Mouse (Mus musculus) CD4-positive, CD25-positive, alpha-beta regulatory T cell, adult 2 months (primary cell): ENCODE measurements at regions not wholly inside any gene's neighbourhood (a gene's known extent, or its start where the extent isn't known, plus 50 kb on each side); places are given as distances from the start of the nearest gene placed in this dataset.

Experiments used
- DNase-seq: peaks from one replicate; pipeline ENCODE4 v3.0.0-alpha.2; 2012; ENCODE audit warnings: low read depth, low spot score

DNA sequence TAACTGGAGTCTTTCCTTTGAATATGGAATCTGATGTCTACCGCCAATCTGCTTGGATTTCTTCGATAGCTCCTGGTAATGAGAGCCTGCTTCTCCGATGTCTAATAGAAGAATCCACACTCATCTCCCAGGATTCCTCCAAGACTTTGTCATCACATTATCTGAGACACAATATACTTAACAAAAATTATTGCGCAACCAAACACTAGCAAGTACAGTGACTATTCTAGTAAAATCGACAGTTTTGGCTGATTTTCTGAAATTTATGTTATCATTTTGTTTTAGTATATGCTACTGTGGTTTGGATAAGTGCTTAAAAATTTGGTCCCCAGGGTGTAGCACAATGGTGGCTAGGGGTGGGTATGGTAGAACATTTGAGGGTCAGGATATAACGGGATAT lies 266.5 kb downstream of the Gm5447 start:
- DNase-seq = no peak

- no peak for DNase-seq
Observed at GRCm38 (mm10) chr13:31248996-31249395, 275.0 kb downstream of the Gm5447 start.

- DNase-seq = no peak
Observed at GRCm38 (mm10) chr13:31249525-31249924, 275.5 kb downstream of the Gm5447 start.

GRCm38 (mm10) chr13:31254016-31254415 lies 280.0 kb downstream of the Gm5447 start:
- DNase-seq = no peak

DNA sequence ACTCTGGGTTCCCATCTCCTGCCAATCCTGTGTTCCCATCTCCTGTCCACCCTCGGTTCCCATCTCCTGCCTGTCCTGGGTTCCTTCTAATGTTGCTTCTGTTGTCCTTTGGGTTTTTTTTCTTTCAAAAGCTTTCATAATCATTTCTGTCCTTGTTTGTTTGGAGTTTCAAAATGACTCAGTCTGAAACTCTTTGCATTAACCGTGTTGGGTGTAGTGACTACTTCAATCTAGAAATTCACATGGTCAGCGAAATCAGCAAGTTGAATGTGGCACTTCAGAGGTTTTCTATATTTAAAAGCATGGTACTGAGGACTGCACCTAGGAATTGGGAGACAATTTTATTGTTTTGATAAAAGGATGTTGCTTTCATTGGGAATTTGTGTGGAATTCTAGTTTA lies 280.7 kb downstream of the Gm5447 start:
- no peak for DNase-seq

GRCm38 (mm10) chr13:31255506-31255905 lies 281.5 kb downstream of the Gm5447 start:
- no peak for DNase-seq

- DNase-seq = no peak
Observed at GRCm38 (mm10) chr13:31267865-31268264, 288.1 kb upstream of the Foxq1 start.

DNA sequence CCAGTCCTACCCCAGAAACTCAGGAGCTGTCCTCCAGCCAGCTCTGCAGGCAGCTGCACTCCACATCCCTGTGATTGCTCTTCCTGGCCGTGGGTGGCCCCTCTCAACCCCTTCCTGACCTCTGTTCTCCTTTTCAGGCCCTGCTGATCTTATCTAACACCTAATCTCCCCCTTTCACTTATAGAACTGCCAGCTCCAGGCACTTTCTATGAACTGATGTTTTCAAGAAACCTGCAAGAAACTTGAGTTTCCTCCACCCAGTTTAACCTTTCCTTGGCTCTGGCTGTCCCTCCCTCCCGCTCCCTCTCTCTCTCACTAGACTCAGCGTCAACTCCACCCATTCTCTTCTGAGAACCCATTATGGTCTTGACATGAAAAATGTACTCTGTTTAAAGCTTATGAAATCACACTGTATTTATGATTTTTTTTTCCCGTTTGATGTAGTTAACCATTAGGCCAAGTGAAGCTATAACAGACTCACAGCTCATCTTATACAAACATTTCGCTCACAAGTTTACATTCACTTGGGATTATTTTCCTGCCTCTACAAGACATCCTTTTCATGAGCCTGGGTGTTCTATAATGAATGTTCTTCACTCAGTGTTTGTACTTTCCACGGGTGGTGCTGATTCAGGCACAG lies 279.8 kb upstream of the Foxq1 start:
- no peak for DNase-seq

GRCm38 (mm10) chr13:31290630-31291029 lies 265.3 kb upstream of the Foxq1 start:
- DNase-seq = no peak

DNA sequence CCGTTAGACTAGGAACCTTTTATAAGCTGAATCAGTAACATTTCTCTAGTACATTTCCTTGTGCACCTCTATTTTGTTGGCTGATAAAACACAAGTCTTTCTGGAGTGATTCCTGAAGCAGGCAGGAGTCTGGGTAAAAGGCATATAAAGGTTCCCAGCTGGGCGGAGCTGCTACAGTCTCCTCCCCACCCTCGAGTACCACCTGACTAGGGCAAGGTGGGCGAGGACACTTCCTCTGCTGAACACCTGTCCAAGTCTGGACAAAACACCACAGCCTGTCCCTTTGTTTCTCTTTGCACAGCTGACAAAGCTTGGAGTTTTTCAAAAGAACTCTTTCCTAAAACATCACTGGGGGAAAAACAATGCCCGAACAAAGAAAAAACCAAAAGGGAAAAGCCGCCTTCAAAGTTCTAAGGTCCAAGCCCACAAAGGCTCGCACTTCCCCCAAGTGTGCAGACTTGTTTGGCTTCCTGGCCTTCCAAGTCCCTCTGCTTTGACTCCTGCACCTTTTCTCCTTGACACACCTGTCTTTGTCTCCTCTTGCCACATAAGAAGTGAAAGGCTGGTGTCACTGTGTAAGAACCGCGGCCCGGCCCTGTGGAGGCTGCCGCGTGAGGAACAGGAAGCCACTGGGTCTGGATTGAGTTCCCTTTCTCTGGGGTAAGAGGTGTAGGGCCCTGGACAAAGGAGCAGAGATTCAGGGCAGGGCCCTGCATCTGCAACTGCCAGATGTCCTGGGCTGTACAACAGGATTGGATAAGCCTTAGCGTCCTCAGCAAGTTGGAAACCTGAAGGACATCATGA lies 263.1 kb upstream of the Foxq1 start:
- no peak for DNase-seq

DNA sequence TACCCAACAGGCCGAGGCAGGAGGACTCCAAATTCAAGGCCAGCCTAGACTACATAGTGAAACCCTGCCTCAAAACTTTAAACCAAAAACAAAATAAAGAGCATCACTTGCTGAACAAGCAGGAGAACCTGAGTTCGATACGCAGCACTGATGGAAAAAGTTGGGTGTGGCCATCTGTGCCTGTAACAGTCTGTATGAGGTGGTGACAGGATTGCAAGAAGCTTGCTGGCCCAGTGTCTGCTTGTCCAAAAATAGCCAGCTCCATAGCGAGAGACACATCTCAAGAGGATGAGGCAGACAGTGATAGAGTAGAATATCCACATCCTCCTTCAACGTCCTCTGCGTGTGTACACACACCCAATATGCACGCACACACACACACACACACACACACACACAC lies 261.9 kb upstream of the Foxq1 start:
- DNase-seq = no peak

GRCm38 (mm10) chr13:31303194-31303593 lies 252.7 kb upstream of the Foxq1 start:
- DNase-seq = no peak

DNA sequence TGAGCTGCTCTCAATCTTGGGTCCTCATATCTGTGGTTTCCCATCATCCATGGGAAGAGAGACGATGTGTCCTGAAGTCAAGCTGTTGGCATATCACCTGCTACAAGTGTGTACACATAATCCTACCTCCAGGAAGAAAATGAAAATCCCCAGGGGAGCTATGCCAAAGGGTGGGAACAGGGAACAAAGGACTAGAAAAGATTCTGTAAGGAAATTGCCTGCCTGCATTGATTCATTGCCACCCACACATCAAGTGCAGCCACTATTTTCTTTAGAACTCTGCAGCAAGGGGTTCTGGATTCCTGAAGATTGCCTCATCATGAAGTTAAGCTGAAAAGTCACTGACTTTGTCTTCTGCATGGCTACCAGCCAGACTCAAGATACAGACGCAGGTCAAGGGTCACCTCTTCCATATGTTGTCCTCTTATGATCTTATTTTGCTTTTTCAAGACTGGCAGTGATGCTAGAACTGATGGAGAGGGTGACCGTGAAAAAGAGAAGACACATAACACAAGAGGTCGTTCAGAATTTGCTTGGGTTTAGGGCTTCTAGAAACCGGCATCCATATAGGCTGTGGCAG lies 251.6 kb upstream of the Foxq1 start:
- no peak for DNase-seq

DNA sequence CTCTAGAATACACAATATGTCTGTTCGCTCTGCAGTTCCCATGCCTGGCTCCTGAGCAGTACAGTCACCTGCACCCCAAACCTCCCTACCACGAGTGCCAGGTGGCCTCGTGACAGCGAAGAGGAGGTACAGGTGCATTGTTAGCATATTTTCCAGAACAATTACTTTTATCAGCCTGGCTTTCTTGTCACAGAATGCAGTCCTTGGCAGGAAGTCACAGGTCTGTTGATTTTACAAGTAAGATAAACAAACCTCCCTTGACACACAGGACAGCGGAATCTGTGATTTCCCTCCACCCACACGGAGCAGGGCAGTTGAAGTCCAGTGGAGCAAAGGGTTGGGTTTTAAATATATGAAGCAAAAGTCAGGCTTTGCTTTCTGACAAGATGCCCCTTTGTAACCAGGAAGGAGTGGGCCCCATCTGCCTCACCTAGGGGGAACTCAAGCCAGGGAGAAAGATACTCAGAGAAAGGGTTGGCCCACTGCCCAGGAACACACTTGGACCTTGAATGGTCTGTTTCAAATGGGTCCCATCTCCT lies 246.8 kb upstream of the Foxq1 start:
- DNase-seq = no peak

DNA sequence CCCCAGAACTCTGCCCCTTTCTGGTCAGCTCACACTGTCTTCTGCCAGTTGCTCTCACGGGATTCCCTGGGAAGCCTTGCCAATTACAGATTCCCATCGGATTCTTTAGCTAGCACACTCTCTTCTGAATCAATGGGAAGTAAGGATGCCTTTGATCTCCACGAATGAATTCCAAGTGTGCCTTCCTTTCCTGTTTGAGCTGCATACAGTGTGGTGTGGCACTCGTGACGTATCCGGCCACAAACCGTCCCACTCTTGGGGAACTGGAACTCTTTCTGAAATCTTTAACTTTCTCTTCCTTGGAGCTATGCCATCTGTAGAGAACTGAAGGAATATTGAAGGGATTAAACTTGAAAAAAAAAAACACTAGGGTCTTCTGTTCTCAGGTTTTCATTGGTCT lies 243.2 kb upstream of the Foxq1 start:
- no peak for DNase-seq

- no peak for DNase-seq
Observed at GRCm38 (mm10) chr13:31313821-31314220, 242.1 kb upstream of the Foxq1 start.

GRCm38 (mm10) chr13:31317066-31317465 lies 238.9 kb upstream of the Foxq1 start:
- DNase-seq = no peak

DNA sequence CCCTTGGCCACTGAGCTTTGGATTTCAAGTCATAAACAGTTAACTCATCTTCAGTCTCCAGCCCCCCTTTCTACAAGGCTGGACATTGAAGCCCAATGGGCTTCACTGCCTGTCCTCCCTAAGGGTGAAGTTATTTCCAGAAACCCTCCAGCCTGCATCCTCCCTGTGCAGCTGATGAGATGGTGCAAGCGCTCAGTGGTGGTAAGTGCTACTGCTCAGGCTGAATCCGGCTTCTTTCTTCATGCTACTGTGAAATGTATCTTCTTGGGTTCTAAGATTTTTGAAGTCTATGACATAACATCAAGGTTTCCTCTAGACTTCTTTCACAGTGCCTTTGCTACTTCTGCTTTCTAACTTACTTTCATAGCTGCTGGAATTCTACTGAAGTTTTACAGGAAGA lies 237.9 kb upstream of the Foxq1 start:
- no peak for DNase-seq

DNA sequence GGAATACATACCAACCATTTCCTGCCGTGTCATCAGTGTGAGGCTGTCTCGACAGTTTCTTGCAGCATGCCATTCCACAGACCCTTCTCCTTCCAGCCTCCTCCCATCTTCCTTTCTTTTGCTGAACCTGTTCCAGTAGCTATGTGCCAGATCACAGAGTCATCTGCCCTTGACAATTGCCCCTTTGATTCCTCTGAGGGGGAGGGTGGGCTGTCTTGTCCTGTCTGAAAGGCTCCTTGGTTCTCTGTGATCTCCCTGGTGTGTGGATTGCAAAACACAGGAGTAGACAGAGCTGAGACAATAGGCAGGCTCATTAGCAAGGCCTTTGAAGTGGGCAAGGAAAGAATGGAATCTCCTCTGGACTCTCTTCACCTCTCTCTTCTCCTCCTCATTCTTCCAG lies 234.5 kb upstream of the Foxq1 start:
- DNase-seq = no peak

DNA sequence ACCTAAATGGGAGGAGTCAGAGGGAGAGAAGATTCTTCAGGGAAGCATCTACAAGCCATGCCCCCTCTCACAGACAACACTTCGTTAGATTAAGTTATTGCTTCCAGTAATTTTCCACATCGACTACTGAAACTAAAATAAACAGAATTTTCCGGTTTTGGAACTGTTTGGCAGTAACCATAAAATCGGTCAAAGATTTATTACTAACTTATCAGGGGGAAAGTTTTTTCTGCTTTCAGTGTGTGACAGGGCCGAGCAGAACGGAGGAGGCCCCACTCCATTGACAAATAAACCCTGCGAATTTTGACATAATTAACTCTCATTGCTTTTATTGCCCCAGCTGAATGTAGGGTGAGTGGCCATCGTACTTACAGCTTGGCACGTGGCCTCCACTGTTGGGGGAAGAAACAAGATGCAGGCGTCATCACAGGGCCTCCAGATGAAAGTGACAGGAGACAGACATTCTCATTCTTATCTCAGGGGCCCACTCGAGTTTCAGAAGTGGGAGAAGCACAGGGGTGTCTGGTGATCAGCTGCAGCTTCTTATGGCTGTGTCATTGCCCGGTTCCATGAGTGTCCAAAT lies 229.6 kb upstream of the Foxq1 start:
- DNase-seq = no peak

DNA sequence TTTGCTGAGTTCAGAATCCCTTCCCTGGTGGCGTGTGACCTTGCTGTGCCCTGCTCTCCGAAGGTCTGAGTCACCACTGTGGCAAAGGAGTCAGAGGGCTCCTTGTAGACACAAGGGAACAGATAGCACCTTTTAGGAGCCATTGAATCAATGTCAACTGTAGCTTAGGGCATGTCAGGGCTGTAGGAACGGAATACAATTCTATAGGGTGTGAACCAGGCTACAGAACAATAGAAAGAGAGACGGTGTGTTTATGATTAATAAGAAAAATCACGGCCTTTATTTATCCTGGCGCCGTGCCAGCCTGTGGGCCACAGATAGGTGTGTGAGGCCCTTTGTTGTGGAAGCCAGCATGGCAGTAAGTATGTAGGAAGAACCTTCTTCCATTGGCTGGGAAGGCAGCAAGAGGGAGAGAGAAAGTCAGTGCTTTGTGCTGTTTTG lies 228.4 kb upstream of the Foxq1 start:
- no peak for DNase-seq

GRCm38 (mm10) chr13:31328756-31329155 lies 227.2 kb upstream of the Foxq1 start:
- no peak for DNase-seq
